Mouse (Mus musculus) heart, embryonic 16.5 days (tissue): ENCODE data around the gene Scn11a. TPM values are rescaled to one million over a fixed set of nuclear protein-coding genes. Genes with fewer than 3 reads are reported as not detected.

Experiments used
- ATAC-seq: fragments of 200-750 bp; cut with Nextera tagmentation; replicated peaks from 2 replicates; pipeline ENCODE4 v1.8.0; 2017; ENCODE audit warnings: moderate number of reproducible peaks; ENCODE audit not compliant: insufficient read depth, low FRiP score; ENCODE audit errors: extremely low read depth
- H3K27ac ChIP-seq: fragments of 300-500 bp; sonication (generic); 2 replicates; pipeline ENCODE4 v1.5.1; 2014; ENCODE audit warnings: mild to moderate bottlenecking, low read length, control low read depth, moderate library complexity
- H3K27me3 ChIP-seq: fragments of 300-500 bp; sonication (generic); 2 replicates; pipeline ENCODE4 v1.6.1; 2014; ENCODE audit warnings: low read length, mixed read lengths; ENCODE audit not compliant: control insufficient read depth, insufficient read depth
- H3K36me3 ChIP-seq: fragments of 300-500 bp; sonication (generic); 2 replicates; pipeline ENCODE4 v1.6.1; 2014; ENCODE audit not compliant: control insufficient read depth, insufficient read depth
- H3K4me1 ChIP-seq: fragments of 300-500 bp; sonication (generic); 2 replicates; pipeline ENCODE4 v1.6.1; 2014; ENCODE audit warnings: low read length, mixed read lengths; ENCODE audit not compliant: control insufficient read depth, insufficient read depth
- H3K4me2 ChIP-seq: fragments of 300-500 bp; sonication (generic); 2 replicates; pipeline ENCODE4 v1.6.1; 2014; ENCODE audit warnings: low read depth, mild to moderate bottlenecking, control low read depth, low read length
- H3K4me3 ChIP-seq: fragments of 300-500 bp; sonication (generic); 2 replicates; pipeline ENCODE4 v1.5.1; 2014; ENCODE audit warnings: mild to moderate bottlenecking, control low read depth, low read length
- H3K9ac ChIP-seq: fragments of 300-500 bp; sonication (generic); 2 replicates; pipeline ENCODE4 v1.6.1; 2014; ENCODE audit warnings: low read length, control low read depth
- H3K9me3 ChIP-seq: fragments of 300-500 bp; sonication (generic); replicated peaks from 2 replicates; pipeline ENCODE4 v1.6.1; 2016; ENCODE audit warnings: low read length; ENCODE audit not compliant: control insufficient read depth
- WGBS: fragments of 180-500 bp; shearing (Covaris S2); extraction: QIAGEN DNeasy Blood & Tissue Kit; methylation state at CpG from one replicate; pipeline ENCODE4 v1.1.7; 2014; 5-methylcytosine and 5-hydroxymethylcytosine counted together
- polyA plus RNA-seq: library from polyadenylated mRNA; unstranded; fragments of >200 nt; fragmentation: Nextera tagmentation; extraction: Ambion mirVana; gene quantifications from 2 replicates; pipeline ENCODE4 v1.2.1, GENCODE M21; 2015

The Scn11a gene
- polyA plus RNA-seq, 1 experiment from 2014 or later: not detected

GRCm38 (mm10) chr9:119803845-119804500 is 21.3 kb downstream of the Scn11a start:
- Histone ChIP-seq H3K9ac (no peak overlapping the region), H3K4me3 (no peak overlapping the region), H3K4me1 (peaks cover 11% of the 10 kb centered on the region; the same call in 1 of the 2 replicates), H3K27ac (no peak overlapping the region), H3K9me3 (no peaks in the 10 kb centered on the region), H3K36me3 (no peaks in the 10 kb centered on the region), H3K4me2 (no peak overlapping the region), H3K27me3 (no peaks in the 10 kb centered on the region)
- no peak for ATAC-seq
- WGBS: 57% methylated on average over 15 of the region's 15 CpGs

GRCm38 (mm10) chr9:119803169-119803827 is 22.0 kb downstream of the Scn11a start:
- Histone ChIP-seq H3K4me2 (no peak overlapping the region), H3K4me1 (peaks cover 11% of the 10 kb centered on the region; the same call in 1 of the 2 replicates), H3K9ac (no peak overlapping the region), H3K27me3 (no peaks in the 10 kb centered on the region), H3K4me3 (no peak overlapping the region), H3K27ac (no peak overlapping the region), H3K9me3 (no peaks in the 10 kb centered on the region), H3K36me3 (no peaks in the 10 kb centered on the region)
- WGBS: 65% methylated on average over 16 of the region's 16 CpGs
- ATAC-seq: no peak

- Histone ChIP-seq H3K36me3 (no peaks in the 10 kb centered on the region), H3K27ac (no peak overlapping the region), H3K27me3 (no peaks in the 10 kb centered on the region), H3K9me3 (no peaks in the 10 kb centered on the region), H3K4me3 (no peak overlapping the region), H3K4me2 (no peak overlapping the region), H3K9ac (no peak overlapping the region), H3K4me1 (peaks cover 11% of the 10 kb centered on the region; the same call in 1 of the 2 replicates)
- 50% methylated on average over 6 of the region's 6 CpGs for WGBS
- no peak for ATAC-seq
Observed at GRCm38 (mm10) chr9:119801460-119801859, 23.8 kb downstream of the Scn11a start.

DNA sequence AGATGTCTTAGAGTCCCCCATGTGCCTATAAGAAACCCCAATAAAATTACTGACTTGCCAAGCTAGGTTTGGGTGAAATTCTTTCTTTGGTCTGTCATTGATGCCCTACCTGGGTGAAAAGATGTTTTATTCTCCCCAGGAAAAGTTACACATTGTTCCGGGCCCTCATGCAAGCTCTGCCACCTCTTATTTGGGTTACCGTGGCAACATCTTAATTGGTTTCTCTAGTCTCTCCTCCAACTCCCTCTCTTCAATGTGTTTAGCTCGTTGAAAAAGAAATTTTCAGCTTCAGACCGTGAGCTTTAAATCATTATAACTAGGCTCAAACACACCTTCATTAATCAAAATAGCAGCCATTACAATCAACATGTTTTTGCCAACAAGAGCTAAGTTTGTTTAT is 28.5 kb downstream of the Scn11a start:
- no peak for ATAC-seq
- 75% methylated on average over 4 of the region's 4 CpGs for WGBS
- H3K4me3 ChIP-seq: no peak overlapping the region
- no peaks in the 10 kb centered on the region for H3K27me3 ChIP-seq
- H3K4me2 ChIP-seq: no peak overlapping the region
- H3K4me1 ChIP-seq: peaks cover 14% of the 10 kb centered on the region
- no peak overlapping the region for H3K9ac ChIP-seq
- no peak overlapping the region for H3K27ac ChIP-seq
- no peaks in the 10 kb centered on the region for H3K9me3 ChIP-seq
- H3K36me3 ChIP-seq: no peaks in the 10 kb centered on the region

DNA sequence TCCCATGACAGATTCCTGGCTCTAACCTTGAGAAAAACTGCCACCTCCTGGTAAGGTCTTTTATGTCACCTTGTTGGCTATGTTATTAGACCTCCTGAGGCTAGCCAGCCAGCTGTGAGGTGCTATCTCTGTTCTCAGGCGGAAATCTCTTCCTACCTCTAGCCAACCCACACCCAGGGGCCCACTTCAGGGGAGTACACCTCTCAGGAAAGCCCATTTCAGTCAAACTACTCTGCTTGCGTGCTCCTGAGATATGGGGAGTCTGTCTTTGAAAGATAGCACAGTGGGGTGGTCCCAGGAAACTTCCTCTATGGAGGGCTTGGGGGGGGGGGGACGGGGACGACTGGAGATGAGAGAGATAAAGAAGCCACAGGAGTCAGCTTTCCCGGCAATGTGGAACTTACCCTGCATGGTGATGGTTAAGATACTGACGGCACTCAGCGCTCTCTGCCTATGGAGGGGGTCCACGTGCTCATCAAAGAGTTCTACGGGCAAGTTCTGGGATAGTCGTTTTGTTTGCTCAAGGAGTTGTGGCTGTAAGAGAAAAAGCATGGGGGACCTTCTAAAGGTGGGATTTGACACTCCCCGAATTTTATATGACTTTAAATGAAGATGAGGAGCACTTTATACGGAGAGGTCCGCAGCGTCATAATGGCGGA is 29.9 kb downstream of the Scn11a start:
- H3K4me3 ChIP-seq: no peak overlapping the region
- peak overlapping the region; percentile 65 for H3K27ac ChIP-seq
- 68% methylated on average over 13 of the region's 15 CpGs for WGBS
- peaks cover 14% of the 10 kb centered on the region for H3K4me1 ChIP-seq
- no peaks in the 10 kb centered on the region for H3K27me3 ChIP-seq
- H3K4me2 ChIP-seq: no peak overlapping the region
- no peaks in the 10 kb centered on the region for H3K36me3 ChIP-seq
- H3K9ac ChIP-seq: no peak overlapping the region
- H3K9me3 ChIP-seq: no peaks in the 10 kb centered on the region
- no peak for ATAC-seq

DNA sequence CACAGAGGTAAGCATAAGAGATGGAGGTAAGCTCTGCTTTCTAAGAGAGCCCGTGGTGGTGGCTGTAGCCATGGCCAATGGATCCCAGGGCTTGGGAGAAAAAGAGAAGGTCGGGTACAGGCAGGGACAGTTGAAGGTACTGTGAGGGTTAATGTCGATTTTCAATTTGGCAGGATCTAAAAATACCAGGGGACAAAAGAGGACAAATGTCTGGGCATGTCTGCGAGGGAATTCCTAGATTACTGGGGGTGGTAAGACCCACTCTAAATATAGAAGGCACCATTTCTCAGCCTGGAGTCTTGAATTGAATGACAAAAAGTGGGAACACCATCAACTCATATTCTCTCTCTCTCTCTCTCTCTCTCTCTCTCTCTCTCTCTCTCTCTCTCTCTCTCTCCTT is 30.8 kb downstream of the Scn11a start:
- no peaks in the 10 kb centered on the region for H3K27me3 ChIP-seq
- H3K36me3 ChIP-seq: no peaks in the 10 kb centered on the region
- H3K4me3 ChIP-seq: no peak overlapping the region
- no peak overlapping the region for H3K9ac ChIP-seq
- H3K9me3 ChIP-seq: no peaks in the 10 kb centered on the region
- peaks cover 14% of the 10 kb centered on the region for H3K4me1 ChIP-seq
- ATAC-seq: peak; percentile 55
- WGBS: 31% methylated on average over 4 of the region's 4 CpGs
- H3K27ac ChIP-seq: peak overlapping the region; percentile 68
- peak overlapping the region; percentile 25; the same call in 1 of the 2 replicates for H3K4me2 ChIP-seq

DNA sequence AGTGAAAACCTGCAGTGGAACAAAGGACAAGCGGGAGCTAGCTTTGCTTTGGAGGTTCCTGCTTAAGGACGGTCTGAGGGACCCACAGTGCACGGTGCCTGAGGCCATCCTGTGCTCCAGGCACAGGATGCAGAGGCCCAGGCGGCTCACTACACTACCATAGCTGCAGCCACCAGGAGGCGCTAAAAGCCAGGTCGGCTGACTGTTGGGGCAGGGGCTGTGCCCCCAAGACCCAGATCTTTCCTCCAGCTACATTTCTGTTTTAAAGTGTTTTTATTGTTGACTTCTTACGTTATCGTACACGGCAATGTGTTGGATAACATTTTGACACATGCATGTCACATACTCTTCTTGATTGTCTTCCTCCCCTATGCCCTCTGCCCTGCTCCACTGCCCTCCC is 32.8 kb downstream of the Scn11a start:
- no peaks in the 10 kb centered on the region for H3K9me3 ChIP-seq
- no peak overlapping the region for H3K9ac ChIP-seq
- no peak overlapping the region for H3K4me3 ChIP-seq
- H3K27me3 ChIP-seq: no peaks in the 10 kb centered on the region
- no peak overlapping the region for H3K4me2 ChIP-seq
- H3K36me3 ChIP-seq: no peaks in the 10 kb centered on the region
- no peak for ATAC-seq
- peaks cover 14% of the 10 kb centered on the region for H3K4me1 ChIP-seq
- H3K27ac ChIP-seq: no peak overlapping the region
- WGBS: 51% methylated on average over 9 of the region's 9 CpGs

- Histone ChIP-seq H3K4me2 (no peak overlapping the region), H3K36me3 (no peaks in the 10 kb centered on the region), H3K9ac (no peak overlapping the region), H3K27ac (no peak overlapping the region), H3K4me3 (no peak overlapping the region), H3K4me1 (no peaks in the 10 kb centered on the region), H3K9me3 (no peaks in the 10 kb centered on the region), H3K27me3 (no peaks in the 10 kb centered on the region)
- WGBS: 78% methylated on average over 3 of the region's 3 CpGs
- ATAC-seq: no peak
Observed at GRCm38 (mm10) chr9:119780901-119781300, 44.4 kb downstream of the Scn11a start.

- ATAC-seq: no peak
- no peaks in the 10 kb centered on the region for H3K9me3 ChIP-seq
- H3K4me2 ChIP-seq: no peak overlapping the region
- no peaks in the 10 kb centered on the region for H3K4me1 ChIP-seq
- H3K27me3 ChIP-seq: no peaks in the 10 kb centered on the region
- no peaks in the 10 kb centered on the region for H3K36me3 ChIP-seq
- no peak overlapping the region for H3K27ac ChIP-seq
- no peak overlapping the region for H3K4me3 ChIP-seq
- 67% methylated on average over 7 of the region's 7 CpGs for WGBS
- H3K9ac ChIP-seq: no peak overlapping the region
Observed at GRCm38 (mm10) chr9:119776661-119777060, 48.6 kb downstream of the Scn11a start.
